Mouse (Mus musculus) ES-E14 (cell line): Measurements from ENCODE around the gene Pdia4.
A peak's percentile ranks its signal among the peaks of the same experiment; 100 is the strongest.

ENCODE experiments used
- CHD2 ChIP-seq: IDR thresholded peaks from 2 replicates; pipeline ENCODE4 v1.6.1; 2014; ENCODE audit warnings: mild to moderate bottlenecking, low read depth, low read length, inconsistent platforms
- HCFC1 ChIP-seq: IDR thresholded peaks from 2 replicates; pipeline ENCODE4 v1.6.1; 2012; ENCODE audit warnings: low read length, inconsistent platforms, borderline replicate concordance; ENCODE audit not compliant: insufficient read depth
- MAFK ChIP-seq: IDR thresholded peaks from 2 replicates; pipeline ENCODE4 v1.6.1; 2014; ENCODE audit warnings: mild to moderate bottlenecking, low read depth, low read length, inconsistent platforms; ENCODE audit not compliant: insufficient read depth
- ZC3H11A ChIP-seq: IDR thresholded peaks from 2 replicates; pipeline ENCODE4 v1.6.1; 2012; ENCODE audit warnings: low read depth, mild to moderate bottlenecking, inconsistent platforms, low read length, borderline replicate concordance
- ZNF384 ChIP-seq: IDR thresholded peaks from 2 replicates; pipeline ENCODE4 v1.6.1; 2012; ENCODE audit warnings: low read depth, low read length, inconsistent platforms

GRCm38 (mm10) chr6:47830104-47831078 is 17.2 kb upstream of the Pdia4 start, which contains the start of gene Zfp786:
- TF ChIP-seq CHD2 (0 out of 2 replicates have a peak, but pooled peaks have one; percentile 41), ZNF384 (no peak), ZC3H11A (no peak), MAFK (no peak), HCFC1 (no peak)
